Mouse (Mus musculus) right cerebral cortex, postnatal 10 days (tissue): ENCODE measurements around the gene Gas2l3.

ENCODE experiments used
- DNase-seq, 2 experiments: peaks; one replicate each; pipeline ENCODE4 v3.0.0; 2021; ENCODE audit warnings: low spot score in 2 of 2

Gas2l3 gene

GRCm38 (mm10) chr10:89443623-89444151 lies at the start of gene Gas2l3:
TSS of gene Gas2l3 (minus strand) at chr10:89443967.
- DNase-seq: peak; percentile 90 to 92

GRCm38 (mm10) chr10:89491321-89491720 lies 47.6 kb upstream of the Gas2l3 start:
- DNase-seq: no peak

- DNase-seq: no peak
Measured at GRCm38 (mm10) chr10:89490250-89490649, 46.5 kb upstream of the Gas2l3 start.

GRCm38 (mm10) chr10:89489459-89489858 lies 45.7 kb upstream of the Gas2l3 start:
- no peak for DNase-seq

GRCm38 (mm10) chr10:89486995-89487742 lies 43.4 kb upstream of the Gas2l3 start:
- DNase-seq: no peak

- no peak for DNase-seq
Measured at GRCm38 (mm10) chr10:89484907-89485306, 41.1 kb upstream of the Gas2l3 start.

- DNase-seq: no peak
Measured at GRCm38 (mm10) chr10:89483812-89484602, 40.2 kb upstream of the Gas2l3 start.

- no peak for DNase-seq
Measured at GRCm38 (mm10) chr10:89483113-89483512, 39.3 kb upstream of the Gas2l3 start.

GRCm38 (mm10) chr10:89482142-89482681 lies 38.4 kb upstream of the Gas2l3 start:
- DNase-seq: no peak

GRCm38 (mm10) chr10:89481638-89482037 lies 37.9 kb upstream of the Gas2l3 start:
- DNase-seq: no peak

GRCm38 (mm10) chr10:89478766-89479165 lies 35.0 kb upstream of the Gas2l3 start:
- no peak for DNase-seq

- DNase-seq: no peak
Measured at GRCm38 (mm10) chr10:89470596-89471353, 27.0 kb upstream of the Gas2l3 start.

- DNase-seq: no peak
Measured at GRCm38 (mm10) chr10:89464760-89465405, 21.1 kb upstream of the Gas2l3 start.

GRCm38 (mm10) chr10:89462890-89463289 lies 19.1 kb upstream of the Gas2l3 start:
- DNase-seq: no peak

GRCm38 (mm10) chr10:89461856-89462507 lies 18.2 kb upstream of the Gas2l3 start:
- peak; percentile 89 to 92 for DNase-seq

- no peak for DNase-seq
Measured at GRCm38 (mm10) chr10:89460972-89461371, 17.2 kb upstream of the Gas2l3 start.

- no peak for DNase-seq
Measured at GRCm38 (mm10) chr10:89458770-89459169, 15.0 kb upstream of the Gas2l3 start.

GRCm38 (mm10) chr10:89453794-89454193 lies 10.0 kb upstream of the Gas2l3 start:
- no peak for DNase-seq

GRCm38 (mm10) chr10:89453068-89453641 lies 9.4 kb upstream of the Gas2l3 start:
- DNase-seq: no peak

GRCm38 (mm10) chr10:89450411-89450810 lies 6.6 kb upstream of the Gas2l3 start:
- peak in 1 of 2 experiments; percentile 39 for DNase-seq
